Mouse (Mus musculus) CH12.LX (cell line): ENCODE data around the gene Rbfox1. TPM values are rescaled to one million over a fixed set of nuclear protein-coding genes. Genes with fewer than 3 reads are reported as not detected.

Experiments used
- DNase-seq: peaks from one replicate; pipeline ENCODE4 v3.0.0-alpha.2; 2013; ENCODE audit errors: extremely low read depth
- H3K27ac ChIP-seq: 2 replicates; pipeline ENCODE4 v1.5.1; 2012; ENCODE audit warnings: low read depth, mild to moderate bottlenecking, control low read depth, moderate library complexity; ENCODE audit not compliant: insufficient read depth
- H3K27me3 ChIP-seq: replicated peaks from 2 replicates; pipeline ENCODE3; 2012; ENCODE audit warnings: inconsistent platforms
- H3K36me3 ChIP-seq, 2 experiments: replicated peaks in 1 of 2; 2 replicates each; pipeline versions ENCODE3 to v1.6.1; 2012; ENCODE audit warnings: inconsistent platforms in 1 of 2, low read length in 1 of 2, mild to moderate bottlenecking in 1 of 2, mixed read lengths in 1 of 2, moderate library complexity in 1 of 2; ENCODE audit not compliant: control insufficient read depth in 1 of 2, insufficient read depth in 1 of 2
- H3K4me1 ChIP-seq, 2 experiments: 2 replicates each; pipeline ENCODE4 v1.6.1; 2012; ENCODE audit warnings: inconsistent platforms in 1 of 2, moderate library complexity in 1 of 2; ENCODE audit not compliant: insufficient read depth in 2 of 2, control insufficient read depth in 1 of 2
- H3K4me2 ChIP-seq: 2 replicates; pipeline ENCODE4 v1.6.1; 2012; ENCODE audit warnings: low read depth, mild to moderate bottlenecking, control low read depth; ENCODE audit not compliant: poor library complexity, insufficient read depth, severe bottlenecking
- H3K4me3 ChIP-seq, 3 experiments: fragments of 150-350 bp in 1 of 3; sonication (generic) in 1 of 3; replicated peaks in 1 of 3; 2 replicates each; pipeline versions ENCODE3 to v1.5.1; 2011 to 2012; ENCODE audit warnings: low read depth in 2 of 3, low read length in 2 of 3, mild to moderate bottlenecking in 2 of 3, moderate library complexity in 2 of 3, control low read depth in 1 of 3, improper control_type of control experiment in 1 of 3, inconsistent platforms in 1 of 3, mixed read lengths in 1 of 3; ENCODE audit not compliant: poor library complexity in 1 of 3
- H3K79me2 ChIP-seq: replicated peaks from 2 replicates; pipeline ENCODE4 v1.6.1; 2012; ENCODE audit warnings: mild to moderate bottlenecking, moderate library complexity; ENCODE audit not compliant: control insufficient read depth, poor library complexity, insufficient read depth, severe bottlenecking; ENCODE audit errors: extremely low read depth
- H3K9ac ChIP-seq: 2 replicates; pipeline ENCODE4 v1.6.1; 2012; ENCODE audit warnings: low read depth, mild to moderate bottlenecking, control low read depth, moderate library complexity; ENCODE audit not compliant: insufficient read depth
- H3K9me3 ChIP-seq: replicated peaks from 2 replicates; pipeline ENCODE3; 2012; ENCODE audit warnings: low read length, inconsistent platforms, mixed read lengths
- BHLHE40 ChIP-seq: IDR thresholded peaks from 2 replicates; pipeline ENCODE4 v1.6.1; 2011; ENCODE audit warnings: mild to moderate bottlenecking, low read depth, low read length, improper control_type of control experiment
- CHD2 ChIP-seq: IDR thresholded peaks from 2 replicates; pipeline ENCODE4 v1.6.1; 2011; ENCODE audit warnings: low read length, improper control_type of control experiment
- ELF1 ChIP-seq: IDR thresholded peaks from 2 replicates; pipeline ENCODE4 v1.6.1; 2014; ENCODE audit warnings: low read depth, mild to moderate bottlenecking, inconsistent platforms, low read length, improper control_type of control experiment
- EP300 ChIP-seq: IDR thresholded peaks from 2 replicates; pipeline ENCODE4 v1.6.1; 2011; ENCODE audit warnings: low read length, improper control_type of control experiment
- HCFC1 ChIP-seq: IDR thresholded peaks from 2 replicates; pipeline ENCODE4 v1.6.1; 2012; ENCODE audit warnings: low read depth, mild to moderate bottlenecking, inconsistent platforms, low read length, improper control_type of control experiment
- IRF4 ChIP-seq: IDR thresholded peaks from 2 replicates; pipeline ENCODE4 v1.6.1; 2014; ENCODE audit warnings: low read depth, mild to moderate bottlenecking, inconsistent platforms, low read length, improper control_type of control experiment
- JUND ChIP-seq: conservative IDR thresholded peaks from 2 replicates; pipeline ENCODE4 v1.6.1; 2011; ENCODE audit warnings: low read depth, low read length, improper control_type of control experiment
- KAT2A ChIP-seq: IDR thresholded peaks from 2 replicates; pipeline ENCODE4 v1.6.1; 2012; ENCODE audit warnings: low read length, improper control_type of control experiment, inconsistent platforms; ENCODE audit not compliant: insufficient replicate concordance
- MAFK ChIP-seq: IDR thresholded peaks from 2 replicates; pipeline ENCODE4 v1.6.1; 2011; ENCODE audit warnings: low read length, improper control_type of control experiment; ENCODE audit not compliant: insufficient replicate concordance
- MAX ChIP-seq: IDR thresholded peaks from 2 replicates; pipeline ENCODE4 v1.6.1; 2011; ENCODE audit warnings: low read length, improper control_type of control experiment
- MAZ ChIP-seq: IDR thresholded peaks from 2 replicates; pipeline ENCODE4 v1.6.1; 2012; ENCODE audit warnings: low read depth, mild to moderate bottlenecking, inconsistent platforms, low read length, improper control_type of control experiment, moderate library complexity
- MEF2A ChIP-seq: IDR thresholded peaks from 2 replicates; pipeline ENCODE4 v1.6.1; 2014; ENCODE audit warnings: low read depth, mild to moderate bottlenecking, inconsistent platforms, low read length, improper control_type of control experiment, borderline replicate concordance
- MXI1 ChIP-seq: IDR thresholded peaks from 2 replicates; pipeline ENCODE4 v1.6.1; 2011; ENCODE audit warnings: mild to moderate bottlenecking, low read depth, low read length, improper control_type of control experiment
- MYC ChIP-seq: IDR thresholded peaks from 2 replicates; pipeline ENCODE4 v1.6.1; 2011; ENCODE audit warnings: low read depth, mild to moderate bottlenecking, improper control_type of control experiment, low read length
- NELFE ChIP-seq: IDR thresholded peaks from 2 replicates; pipeline ENCODE4 v1.6.1; 2011; ENCODE audit warnings: low read depth, low read length, improper control_type of control experiment
- NRF1 ChIP-seq: IDR thresholded peaks from 2 replicates; pipeline ENCODE4 v1.6.1; 2014; ENCODE audit warnings: low read depth, mild to moderate bottlenecking, inconsistent platforms, low read length, improper control_type of control experiment, moderate library complexity
- PAX5 ChIP-seq: IDR thresholded peaks from 2 replicates; pipeline ENCODE4 v1.6.1; 2012; ENCODE audit warnings: low read length, inconsistent platforms, mixed read lengths
- POLR2A ChIP-seq: IDR thresholded peaks from 2 replicates; pipeline ENCODE4 v1.6.1; 2011; ENCODE audit warnings: low read depth, mild to moderate bottlenecking, improper control_type of control experiment, low read length
- POLR2AphosphoS2 ChIP-seq: IDR thresholded peaks from 2 replicates; pipeline ENCODE4 v1.6.1; 2011; ENCODE audit warnings: low read depth, low read length, improper control_type of control experiment
- RCOR1 ChIP-seq: conservative IDR thresholded peaks from 2 replicates; pipeline ENCODE4 v1.6.1; 2012; ENCODE audit warnings: low read depth, mild to moderate bottlenecking, inconsistent platforms, low read length, improper control_type of control experiment
- TCF12 ChIP-seq: IDR thresholded peaks from 2 replicates; pipeline ENCODE4 v1.6.1; 2014; ENCODE audit warnings: low read depth, mild to moderate bottlenecking, inconsistent platforms, low read length, improper control_type of control experiment
- USF2 ChIP-seq: conservative IDR thresholded peaks from 2 replicates; pipeline ENCODE4 v1.6.1; 2011; ENCODE audit warnings: low read depth, low read length, improper control_type of control experiment
- ZC3H11A ChIP-seq: IDR thresholded peaks from 2 replicates; pipeline ENCODE4 v1.6.1; 2012; ENCODE audit warnings: low read depth, mild to moderate bottlenecking, inconsistent platforms, low read length, improper control_type of control experiment
- ZMIZ1 ChIP-seq: IDR thresholded peaks from 2 replicates; pipeline ENCODE4 v1.6.1; 2012; ENCODE audit warnings: low read depth, mild to moderate bottlenecking, inconsistent platforms, low read length, improper control_type of control experiment
- ZNF384 ChIP-seq: IDR thresholded peaks from 2 replicates; pipeline ENCODE4 v1.6.1; 2012; ENCODE audit warnings: low read depth, low read length, improper control_type of control experiment, inconsistent platforms
- dilution Hi-C: fragments of 300-500 bp; cut with MboI; formaldehyde crosslinking; loops from 2 replicates; pipeline ENCODE4 v1.14.3; 2020; ENCODE audit warnings: low sequenced_read_pairs; ENCODE audit not compliant: extremely low pct_unique_long_range_greater_than_20kb, extremely low pct_ligation_motif_present
- in situ Hi-C: fragments of 300-500 bp; cut with MboI; formaldehyde crosslinking; loops from 3 replicates; pipeline ENCODE4 v1.14.3; 2019; ENCODE audit warnings: low sequenced_read_pairs, low pct_ligation_motif_present, low pct_unique_long_range_greater_than_20kb, mixed read lengths
- polyA plus RNA-seq: library from polyadenylated mRNA; unstranded; fragments of >175 nt; gene quantifications from 2 replicates; pipeline ENCODE4 v1.2.1, GENCODE M21; 2012; ENCODE audit warnings: low read depth; ENCODE audit not compliant: insufficient read length
- total RNA-seq, 2 experiments: library from RNA; depleted of rRNA; stranded (reverse); fragments of 300-350 nt in 1 of 2; fragments of >200 nt in 1 of 2; gene quantifications; 2 replicates each; pipeline ENCODE4 v1.2.3; 2012 to 2014

Rbfox1 gene
- total and polyA plus RNA-seq, 3 experiments, result not detected

DNA sequence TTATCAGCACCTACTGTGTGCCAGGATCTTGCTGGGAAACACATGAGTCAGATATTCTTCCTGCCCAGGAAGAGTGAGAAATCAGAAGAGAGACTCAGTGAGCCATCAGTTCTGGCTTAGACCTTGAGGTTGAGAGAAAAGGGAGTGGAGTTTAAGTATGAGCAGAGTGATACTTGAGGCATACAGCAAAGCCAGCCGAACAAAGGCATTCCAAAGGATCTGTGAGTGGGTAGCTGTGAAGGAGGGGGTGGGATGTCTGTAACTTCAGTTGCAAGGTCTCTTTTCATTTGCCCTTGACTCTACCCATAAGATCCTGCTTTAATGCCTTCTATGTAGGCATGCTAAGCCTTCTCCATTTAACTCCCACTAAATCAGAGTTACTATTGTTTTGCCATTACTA is 1359.2 kb downstream of the Rbfox1 start:
- no peak overlapping the region for H3K4me2 ChIP-seq
- no peaks in the 10 kb centered on the region for H3K79me2 ChIP-seq
- H3K36me3 ChIP-seq, result no peaks in the 10 kb centered on the region
- no peak for DNase-seq
- TF ChIP-seq MYC (no peak), NRF1 (no peak), EP300 (no peak), RCOR1 (no peak), NELFE (no peak), POLR2AphosphoS2 (no peak), ZNF384 (no peak), ZC3H11A (no peak), CHD2 (no peak), KAT2A (no peak), USF2 (no peak), MAX (no peak), JUND (no peak), TCF12 (no peak), MEF2A (no peak), HCFC1 (no peak), ELF1 (no peak), POLR2A (no peak)
- H3K9ac ChIP-seq, result no peak overlapping the region
- H3K4me1 ChIP-seq, result no peaks in the 10 kb centered on the region
- H3K9me3 ChIP-seq, result peaks cover 82% of the 10 kb centered on the region
- H3K4me3 ChIP-seq, result no peak overlapping the region
- no peaks in the 10 kb centered on the region for H3K27me3 ChIP-seq
- dilution Hi-C loops (no loop called here), in situ Hi-C loops (no loop called here)
- no peak overlapping the region for H3K27ac ChIP-seq

DNA sequence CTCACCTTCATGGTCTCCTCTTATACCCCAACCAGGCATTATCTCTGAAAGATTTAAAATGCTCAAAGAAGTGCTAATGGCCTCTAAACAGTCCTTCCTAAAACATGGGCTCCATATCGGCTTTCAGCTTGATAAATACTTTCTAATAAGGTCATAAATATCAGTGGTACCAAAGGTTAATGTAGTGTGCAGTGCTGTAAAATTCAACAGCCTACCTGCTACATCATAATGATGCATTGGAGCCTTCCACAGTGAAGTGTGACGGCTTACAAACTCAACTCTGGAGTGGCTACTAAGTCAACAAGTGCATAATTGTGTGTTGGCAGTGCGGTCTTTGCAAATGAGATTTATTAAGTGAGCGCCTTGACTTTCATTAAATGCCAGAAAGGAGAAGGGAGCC is 1366.5 kb downstream of the Rbfox1 start:
- Histone ChIP-seq H3K9me3 (peaks cover 84% of the 10 kb centered on the region), H3K4me2 (no peak overlapping the region), H3K27ac (no peak overlapping the region), H3K4me3 (no peak overlapping the region), H3K79me2 (no peaks in the 10 kb centered on the region), H3K9ac (no peak overlapping the region), H3K27me3 (no peaks in the 10 kb centered on the region), H3K4me1 (no peaks in the 10 kb centered on the region)
- DNase-seq, result no peak
- in situ Hi-C loops, result no loop called here
- dilution Hi-C loops, result no loop called here
- TF ChIP-seq PAX5, result no peak
- no peak for TF ChIP-seq JUND
- no peak for TF ChIP-seq IRF4
- TF ChIP-seq RCOR1, result no peak
- TF ChIP-seq MAX, result no peak
- no peak for TF ChIP-seq KAT2A
- TF ChIP-seq ELF1, result no peak
- no peak for TF ChIP-seq EP300
- no peak for TF ChIP-seq BHLHE40
- TF ChIP-seq ZMIZ1, result no peak
- no peak for TF ChIP-seq MAZ
- TF ChIP-seq MXI1, result no peak
- no peak for TF ChIP-seq NRF1
- TF ChIP-seq MAFK, result no peak
- TF ChIP-seq, all 38 proteins: peak for 0
- H3K36me3 ChIP-seq, result no peaks in the 10 kb centered on the region
